Comparison of ENCODE assay signal across 9 mouse cellular contexts in genomic region chr5:125497821-125498600, GRCm38 (mm10). TPM values are rescaled to one million over a fixed set of nuclear protein-coding genes. Genes with fewer than 3 reads are reported as not detected.
A peak's percentile ranks its signal among the peaks of the same experiment; 100 is the strongest.
DNase-seq lines count a peak whose midpoint lies in the region; ATAC-seq lines count a peak whose summit lies in the region.
"Had no signal": no experiment of that assay in that cellular context is flagged by ENCODE, and none has a peak within 500 bp of the region (broad histone marks: within the 10 kb centered on the region; RNA-seq: fewer than 3 reads in every experiment).

No protein-coding gene starts in this region.

- no peaks in the 10 kb centered on the region for H3K9me3 ChIP-seq in heart, embryonic 10.5 days
- H3K9me3 ChIP-seq in forebrain, embryonic 10.5 days, result no peaks in the 10 kb centered on the region
- no peaks in the 10 kb centered on the region for H3K9me3 ChIP-seq in hindbrain, embryonic 11.5 days (ENCODE audit: control insufficient read depth, low read length)
- H3K9me3 ChIP-seq: limb, embryonic 15.5 days had no signal

- 66% methylated on average over 12 of the region's 12 CpGs for WGBS in heart, embryonic 10.5 days
- 66% methylated on average over 12 of the region's 12 CpGs for WGBS in forebrain, embryonic 10.5 days
- WGBS in hindbrain, embryonic 11.5 days, result 64% methylated on average over 12 of the region's 12 CpGs

- H3K4me1 ChIP-seq in heart, embryonic 10.5 days, result no peaks in the 10 kb centered on the region
- H3K4me1 ChIP-seq in forebrain, embryonic 10.5 days, result 0 out of 2 replicates have a peak, but pooled peaks cover 8% of the 10 kb centered on the region
- no peaks in the 10 kb centered on the region for H3K4me1 ChIP-seq in hindbrain, embryonic 11.5 days (replicated peaks; ENCODE audit: control insufficient read depth, insufficient read depth, low read length)

- no peak overlapping the region for H3K4me3 ChIP-seq in heart, embryonic 10.5 days
- no peak overlapping the region for H3K4me3 ChIP-seq in forebrain, embryonic 10.5 days
- H3K4me3 ChIP-seq in hindbrain, embryonic 11.5 days (ENCODE audit: low read depth, low read length), result no peak overlapping the region
- H3K4me3 ChIP-seq: limb, embryonic 15.5 days had no signal

- peaks cover 21% of the 10 kb centered on the region for H3K36me3 ChIP-seq in heart, embryonic 10.5 days
- peaks cover 68% of the 10 kb centered on the region for H3K36me3 ChIP-seq in forebrain, embryonic 10.5 days (replicated peaks)
- H3K36me3 ChIP-seq in hindbrain, embryonic 11.5 days (ENCODE audit: control insufficient read depth, insufficient read depth, low read length), result no peaks in the 10 kb centered on the region

- H3K4me2 ChIP-seq in hindbrain, embryonic 11.5 days (replicated peaks; ENCODE audit: low read depth, low read length), result no peak overlapping the region
- H3K4me2 ChIP-seq: limb, embryonic 15.5 days had no signal

- peak; percentile 73 for ATAC-seq in hindbrain, embryonic 11.5 days (ENCODE audit: low FRiP score)
- peak; percentile 88 for ATAC-seq in megakaryocyte progenitor cell, adult 5-6 weeks (replicated peaks; ENCODE audit: poor library complexity)

- no peak overlapping the region for H3K27ac ChIP-seq in heart, embryonic 10.5 days
- H3K27ac ChIP-seq in forebrain, embryonic 10.5 days, result no peak overlapping the region
- H3K27ac ChIP-seq in hindbrain, embryonic 11.5 days (ENCODE audit: low read depth, low read length), result no peak overlapping the region
- H3K27ac ChIP-seq: limb, embryonic 15.5 days had no signal

- peak; percentile 49 to 74 for DNase-seq in heart, adult 18-20 months
- DNase-seq in heart, embryonic 10.5 days (ENCODE audit: low spot score), result no peak
- peak; percentile 52 for DNase-seq in c-Kit-positive CD71-positive TER-119-negative erythroid progenitor cells, embryonic 14.5 days (ENCODE audit: low read depth)
- DNase-seq in forebrain, embryonic 10.5 days (ENCODE audit: extremely low spot score, low spot score), result peak; percentile 50
- peak; percentile 82 for DNase-seq in hindbrain, embryonic 11.5 days (ENCODE audit: low spot score)
- peak; percentile 68 to 77 for DNase-seq in layer of hippocampus, postnatal 36 days
- peak; percentile 78 for DNase-seq in right cerebral cortex, postnatal 25 days

- H3K9ac ChIP-seq in hindbrain, embryonic 11.5 days (ENCODE audit: low read depth, low read length), result no peak overlapping the region
- H3K9ac ChIP-seq: limb, embryonic 15.5 days had no signal

- no peaks in the 10 kb centered on the region for H3K27me3 ChIP-seq in heart, embryonic 10.5 days (ENCODE audit: insufficient read depth, poor library complexity, severe bottlenecking)
- no peaks in the 10 kb centered on the region for H3K27me3 ChIP-seq in forebrain, embryonic 10.5 days (ENCODE audit: poor library complexity, severe bottlenecking)
- H3K27me3 ChIP-seq in hindbrain, embryonic 11.5 days (ENCODE audit: control insufficient read depth, insufficient read depth, low read length), result no peaks in the 10 kb centered on the region
- H3K27me3 ChIP-seq: limb, embryonic 15.5 days had no signal

RNA-seq across cellular contexts. Expression of gene Aacs, which starts 22.4 kb away (rescaled TPM):
- 1 to 10 TPM; 4.9 to 9.9 TPM for total RNA-seq in heart, adult 18-20 months (2021)
- polyA plus RNA-seq in heart, embryonic 10.5 days (2016; fragmentation: Nextera tagmentation; extraction: Ambion mirVana), result 24.2 and 30.1 TPM in 2 replicates
- polyA plus RNA-seq in forebrain, embryonic 10.5 days (2016; fragmentation: Nextera tagmentation; extraction: Ambion mirVana), result 58.5 and 58.6 TPM in 2 replicates
- 48.6 and 50.1 TPM in 2 replicates for polyA plus RNA-seq in hindbrain, embryonic 11.5 days (2014; fragmentation: Nextera tagmentation; extraction: Ambion mirVana)
- total RNA-seq in layer of hippocampus, postnatal 36 days (2021), result 10 to 100 TPM; 53.9 to 56.1 TPM
- 3.8 and 6.0 TPM in 2 replicates for total RNA-seq in megakaryocyte progenitor cell, adult 5-6 weeks (2015)
- total RNA-seq in megakaryocyte progenitor cell, adult 5-6 weeks (2017), result 10.4 and 12.7 TPM in 2 replicates

RNA-seq across cellular contexts. Expression of gene Tmem132b, which starts 33.6 kb away (rescaled TPM):
- not detected for total RNA-seq in heart, adult 18-20 months (2021)
- polyA plus RNA-seq in heart, embryonic 10.5 days (2016; fragmentation: Nextera tagmentation; extraction: Ambion mirVana), result 0.04 TPM in 1 of 2 replicates, not detected in the other
- 0.20 and 0.27 TPM in 2 replicates for polyA plus RNA-seq in forebrain, embryonic 10.5 days (2016; fragmentation: Nextera tagmentation; extraction: Ambion mirVana)
- polyA plus RNA-seq in hindbrain, embryonic 11.5 days (2014; fragmentation: Nextera tagmentation; extraction: Ambion mirVana), result 0.70 and 0.74 TPM in 2 replicates
- 100 to 1,000 TPM; 114 to 131 TPM for total RNA-seq in layer of hippocampus, postnatal 36 days (2021)
- total RNA-seq in megakaryocyte progenitor cell, adult 5-6 weeks (2015), result not detected in 2 replicates
- total RNA-seq in megakaryocyte progenitor cell, adult 5-6 weeks (2017), result not detected in 2 replicates

RNA-seq across cellular contexts. Expression of gene Bri3bp, which starts 56.6 kb away (rescaled TPM):
- 10 to 100 TPM; 50.9 to 54.5 TPM for total RNA-seq in heart, adult 18-20 months (2021)
- polyA plus RNA-seq in heart, embryonic 10.5 days (2016; fragmentation: Nextera tagmentation; extraction: Ambion mirVana), result 45.6 and 52.9 TPM in 2 replicates
- 56.5 and 57.6 TPM in 2 replicates for polyA plus RNA-seq in forebrain, embryonic 10.5 days (2016; fragmentation: Nextera tagmentation; extraction: Ambion mirVana)
- 30.1 and 30.8 TPM in 2 replicates for polyA plus RNA-seq in hindbrain, embryonic 11.5 days (2014; fragmentation: Nextera tagmentation; extraction: Ambion mirVana)
- total RNA-seq in layer of hippocampus, postnatal 36 days (2021), result 100 to 1,000 TPM; 105 to 106 TPM
- total RNA-seq in megakaryocyte progenitor cell, adult 5-6 weeks (2015), result 53.2 and 60.7 TPM in 2 replicates
- total RNA-seq in megakaryocyte progenitor cell, adult 5-6 weeks (2017), result 27.7 and 31.0 TPM in 2 replicates

Comparison
In these comparisons a context has a peak if more than half of its experiments do, and no peak if none do; other contexts are left out.
1. RNA of gene Tmem132b, which starts 33.6 kb away (total RNA-seq): 114 to 131 TPM in layer of hippocampus, postnatal 36 days; not detected in heart, adult 18-20 months and not detected in megakaryocyte progenitor cell, adult 5-6 weeks; every median in the first group is over 100 times any median in the second.